Mouse (Mus musculus): ENCODE measurements around the gene Ctnnbip1.

GRCm38 (mm10) chr4:149561392-149561791 is 43.4 kb downstream of the Ctnnbip1 start:
- TF ChIP-seq CTCF (IDR thresholded peaks at IDR 0.05) (no peak), POLR2A (IDR thresholded peaks at IDR 0.05; ENCODE audit: insufficient read depth, low read depth, low read length) (no peak), EP300 (IDR thresholded peaks at IDR 0.05; ENCODE audit: insufficient read depth, low read depth, low read length) (no peak)

Data from heart, adult 2 months (tissue).